Mouse (Mus musculus) layer of hippocampus, adult 9-11 months (tissue): ENCODE measurements around the gene Gabarapl1.
"Not testable (repeated sequence)": the region's sequence is repeated elsewhere in the genome, so short reads cannot be mapped to it uniquely, and the experiment has no call there.

Source experiments
- DNase-seq: peaks from one replicate; pipeline ENCODE4 v3.0.0; 2022

Gabarapl1 gene

DNA sequence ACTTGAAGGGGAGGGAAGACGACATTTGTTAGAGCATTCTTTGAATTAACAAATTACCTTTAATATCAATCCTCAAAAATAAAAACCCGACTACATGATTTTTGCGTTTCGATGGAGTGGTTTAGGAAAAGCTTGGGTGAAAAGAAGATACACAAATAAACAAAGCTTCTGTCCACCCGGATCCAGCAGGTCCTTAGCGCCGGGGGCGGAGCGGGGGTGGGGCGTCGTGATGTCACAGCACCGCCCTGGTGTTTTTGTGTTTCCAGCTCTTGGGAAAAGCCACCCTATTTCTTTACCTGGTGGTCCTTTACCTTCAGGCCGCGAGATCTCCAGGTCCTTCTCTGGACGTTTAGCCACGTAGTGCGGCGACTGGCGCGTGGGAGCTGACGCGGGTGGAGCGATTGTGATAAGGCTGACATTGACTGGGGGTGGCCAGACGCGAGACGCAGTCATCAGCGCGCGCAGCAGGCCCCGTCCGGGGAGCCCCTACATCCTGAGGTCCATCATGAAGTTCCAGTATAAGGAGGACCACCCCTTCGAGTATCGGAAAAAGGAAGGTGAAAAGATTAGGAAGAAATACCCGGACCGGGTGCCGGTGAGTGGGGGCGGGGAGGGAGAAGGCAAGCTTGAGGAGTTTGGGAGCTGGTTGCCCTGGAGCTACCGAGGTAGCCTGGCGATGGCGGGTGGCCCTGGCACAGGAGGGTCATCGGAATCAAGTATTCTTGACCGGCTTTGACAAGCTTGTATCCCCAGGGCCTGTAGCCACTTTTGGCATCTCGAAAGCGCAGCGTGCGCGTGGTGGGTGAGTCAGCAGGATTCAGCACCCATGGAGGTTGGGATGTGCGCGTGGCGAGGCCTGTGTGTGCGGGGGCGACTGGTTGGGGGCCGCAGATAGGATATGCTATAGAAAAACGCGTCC lies at the start of gene Gabarapl1:
Gene Gabarapl1 (plus strand): TSS at position 219 of the 919 bp plus-strand sequence.
- peak; percentile 82 for DNase-seq

DNA sequence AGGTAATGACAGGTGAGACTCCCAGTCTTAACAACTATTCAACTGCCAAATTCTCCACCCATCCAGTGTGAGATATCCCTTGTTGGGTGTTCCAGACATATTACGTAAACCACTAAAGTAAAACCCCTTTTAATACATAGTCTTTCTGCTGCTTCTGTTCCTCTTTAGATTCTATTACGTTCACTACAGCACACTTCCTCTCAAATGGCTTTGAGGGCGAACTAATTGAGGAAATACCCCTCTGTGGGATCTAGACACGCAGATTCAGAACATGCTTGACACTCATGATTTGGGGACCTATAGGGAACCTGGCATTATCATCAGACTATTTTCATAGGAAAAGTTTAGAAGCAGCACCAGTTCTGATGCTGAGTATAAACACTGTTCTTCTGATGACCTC lies 38.0 kb upstream of the Gabarapl1 start:
- no peak for DNase-seq

DNA sequence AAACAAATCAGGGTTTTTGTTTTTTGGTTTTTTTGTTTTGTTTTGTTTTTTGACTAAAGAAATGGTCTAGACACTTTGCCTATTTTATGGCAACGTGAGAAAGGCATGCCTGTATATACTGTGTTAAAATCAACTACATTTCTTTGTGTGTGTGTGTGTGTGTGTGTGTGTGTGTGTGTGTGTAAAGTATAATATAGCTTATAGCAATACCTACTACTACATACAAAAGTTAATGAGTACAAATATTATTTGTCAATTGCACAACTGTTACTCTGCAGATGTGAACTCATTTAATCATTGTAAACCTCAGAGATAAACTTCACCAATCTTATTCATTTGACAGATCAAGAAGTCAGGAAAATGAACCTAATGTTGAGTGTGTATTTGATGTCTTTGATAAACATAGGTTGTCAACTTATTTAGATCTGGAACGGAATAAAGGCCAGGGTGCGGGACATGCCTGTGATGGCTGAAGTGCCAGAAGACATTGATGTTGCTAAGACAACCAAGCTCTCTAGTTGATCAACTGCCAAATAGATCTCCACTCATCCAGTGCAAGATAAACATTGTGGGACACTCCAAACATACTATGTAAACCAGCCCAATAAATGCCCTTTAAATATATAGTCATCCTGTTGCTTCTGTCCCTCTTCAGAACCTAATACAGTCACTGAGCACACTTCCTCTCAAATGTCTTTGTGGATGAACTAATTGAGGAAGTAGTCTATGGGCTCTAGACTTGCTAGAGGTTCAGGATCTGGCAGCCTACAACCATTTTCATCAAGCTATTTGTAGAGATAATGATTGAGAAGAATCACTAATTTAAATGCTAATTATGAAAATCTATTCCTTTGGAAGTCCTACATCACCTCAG lies 35.4 kb upstream of the Gabarapl1 start:
- DNase-seq: no peak

DNA sequence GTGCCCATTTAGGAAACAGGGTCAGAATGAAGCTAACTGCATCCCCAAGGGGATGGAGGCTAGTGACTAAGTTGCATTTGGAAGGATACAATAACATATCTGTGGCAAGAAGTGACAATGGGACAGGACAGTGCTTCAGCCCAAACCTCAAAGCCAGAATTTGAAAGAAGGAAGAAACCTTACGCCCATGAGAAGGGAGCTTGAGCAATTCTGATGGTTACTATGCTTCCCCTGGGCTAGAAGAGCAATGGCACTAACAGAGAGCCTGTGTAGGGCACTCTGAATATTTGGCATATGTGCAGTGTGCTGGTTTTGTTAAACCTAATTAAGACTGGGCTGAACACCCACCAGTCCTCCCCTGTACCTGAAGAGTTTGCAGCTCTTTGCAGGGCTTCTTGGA lies 33.4 kb upstream of the Gabarapl1 start:
- DNase-seq: not testable (repeated sequence)

DNA sequence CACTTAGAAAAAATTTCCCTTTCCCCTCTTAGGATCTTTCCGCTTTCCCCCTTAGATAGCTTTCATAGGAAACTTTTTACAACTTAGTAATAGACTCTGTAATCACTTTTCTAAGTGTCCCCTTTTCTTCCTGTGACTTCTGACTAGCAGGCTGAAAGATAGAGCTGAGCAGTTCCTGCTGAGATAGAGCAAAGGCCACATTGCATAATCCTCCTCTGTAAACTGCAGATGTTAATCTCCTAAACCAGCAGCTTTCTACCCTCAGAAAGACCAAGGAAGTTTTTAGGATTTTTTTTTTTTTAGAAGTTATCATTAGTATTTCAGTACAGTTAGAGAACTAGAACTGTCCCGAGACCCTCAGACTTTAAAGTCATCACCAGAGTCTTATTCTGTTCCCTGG lies 29.5 kb upstream of the Gabarapl1 start:
- no peak for DNase-seq

DNA sequence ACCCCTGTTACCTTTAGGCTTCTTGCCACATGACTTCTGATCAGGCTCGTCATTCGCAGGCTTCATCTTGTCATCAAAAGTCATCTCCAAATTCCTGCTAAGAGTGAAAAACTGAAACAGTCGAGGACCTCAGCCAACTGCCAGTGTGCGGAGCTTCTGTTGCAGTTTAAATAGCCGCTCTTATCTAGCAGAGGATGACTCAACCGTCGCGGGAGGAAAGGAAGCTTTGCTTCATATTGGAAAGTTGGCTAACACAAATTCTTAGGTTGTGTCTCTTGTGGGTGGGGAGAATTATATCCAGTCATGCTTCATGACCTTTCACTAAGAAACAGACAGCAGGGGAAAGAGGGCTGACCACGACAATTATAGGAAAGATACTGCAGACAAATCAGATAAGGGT lies 25.9 kb upstream of the Gabarapl1 start, which contains the start of gene Olr1:
Gene Olr1 (minus strand): TSS at position 142 of the 400 bp plus-strand sequence.
- no peak for DNase-seq

DNA sequence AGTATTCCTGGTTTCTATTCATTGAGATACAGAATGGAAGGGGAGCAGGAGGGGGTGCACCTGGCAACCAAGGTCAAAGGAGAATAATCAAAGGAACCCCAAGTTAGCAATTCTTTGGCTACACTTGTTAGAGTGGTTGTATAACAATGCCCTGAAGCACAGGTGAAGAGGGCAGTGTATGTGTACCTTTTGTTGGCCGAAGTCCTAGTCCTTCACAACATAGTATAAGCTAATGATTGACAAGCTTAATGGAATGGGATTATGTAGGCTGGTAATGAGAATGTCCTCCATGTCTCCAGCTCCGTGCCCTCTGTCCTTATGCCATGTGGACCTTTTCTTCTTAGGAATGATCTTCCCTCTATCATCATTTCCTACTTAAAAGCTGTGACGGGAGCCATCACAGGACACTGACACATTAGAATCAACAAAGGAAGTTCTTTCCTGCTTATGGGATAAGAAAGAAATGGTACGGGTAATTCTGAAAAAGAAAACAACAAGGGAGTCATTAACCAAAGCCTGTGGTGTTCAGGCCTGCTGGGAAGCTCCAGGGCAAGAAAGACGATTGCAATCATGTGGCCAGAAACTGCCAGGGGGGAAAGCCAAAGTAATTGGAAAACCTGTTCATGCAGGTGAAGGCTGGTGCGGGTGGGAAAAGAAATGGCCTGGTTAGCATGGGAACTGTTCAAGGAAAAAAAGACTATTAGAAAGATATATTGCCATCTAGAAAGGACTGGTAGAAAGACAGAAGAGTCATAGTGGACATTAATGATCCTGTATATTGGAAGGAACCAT lies 22.6 kb upstream of the Gabarapl1 start:
- no peak for DNase-seq

DNA sequence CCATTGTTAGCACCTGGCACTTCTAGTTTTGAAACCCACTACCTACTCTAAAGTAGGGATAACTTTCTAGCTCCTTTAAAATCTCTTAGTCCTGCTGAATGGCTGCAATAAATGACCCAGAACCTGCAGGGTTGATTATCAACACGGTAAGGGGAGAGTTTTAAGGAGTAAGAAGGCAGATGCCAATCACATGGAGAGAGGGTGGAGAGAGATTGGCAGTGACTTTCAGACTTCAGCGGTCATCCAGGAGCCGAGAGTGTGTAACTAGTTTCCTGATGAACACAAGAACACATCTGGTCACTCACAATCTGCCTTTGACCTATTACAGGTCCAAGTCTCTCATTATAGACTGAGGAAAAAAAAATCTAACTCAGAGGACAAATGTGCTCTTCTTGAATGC lies 20.6 kb upstream of the Gabarapl1 start, which contains the start of gene Tmem52b:
Gene Tmem52b (plus strand): TSS at position 189 of the 400 bp plus-strand sequence.
- DNase-seq: no peak

DNA sequence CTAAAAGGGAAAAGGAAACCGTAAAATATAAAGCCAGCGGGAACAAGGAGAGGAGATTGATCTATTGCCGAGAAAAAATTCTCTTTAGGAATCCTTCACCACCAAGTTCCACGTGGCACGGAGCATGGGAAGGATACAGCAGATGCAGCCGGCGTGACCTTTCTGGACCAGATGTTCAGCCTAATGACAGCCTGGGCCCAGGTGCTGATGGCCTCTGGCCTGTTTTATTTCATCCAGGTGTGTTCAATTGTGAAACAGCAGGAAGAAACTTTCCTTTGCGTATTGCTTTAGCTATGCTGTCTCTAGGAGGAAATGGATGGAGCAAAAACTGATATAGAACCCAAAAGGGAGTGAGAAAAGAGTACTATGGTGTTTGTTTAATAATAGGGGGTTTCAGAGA lies 20.1 kb upstream of the Gabarapl1 start:
- no peak for DNase-seq

DNA sequence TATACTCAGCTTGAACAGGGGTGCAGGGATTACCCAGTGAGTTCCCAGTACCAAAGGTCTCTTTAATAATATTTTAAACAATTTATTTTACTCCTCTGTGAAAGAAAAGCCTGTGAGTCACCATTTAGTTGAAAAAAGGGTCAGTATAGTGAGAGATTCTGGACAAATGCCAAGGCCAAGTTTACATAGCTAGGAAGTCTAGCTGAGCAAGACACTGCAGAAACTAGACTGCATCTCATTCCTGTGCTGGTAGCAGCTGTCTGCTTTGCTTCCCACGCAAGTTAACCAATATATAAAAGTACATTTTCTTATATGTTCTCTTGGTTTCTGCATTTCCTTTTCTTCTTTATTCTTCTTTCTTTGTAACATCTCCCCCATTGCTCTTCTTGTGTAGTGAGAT lies 19.6 kb upstream of the Gabarapl1 start:
- no peak for DNase-seq

DNA sequence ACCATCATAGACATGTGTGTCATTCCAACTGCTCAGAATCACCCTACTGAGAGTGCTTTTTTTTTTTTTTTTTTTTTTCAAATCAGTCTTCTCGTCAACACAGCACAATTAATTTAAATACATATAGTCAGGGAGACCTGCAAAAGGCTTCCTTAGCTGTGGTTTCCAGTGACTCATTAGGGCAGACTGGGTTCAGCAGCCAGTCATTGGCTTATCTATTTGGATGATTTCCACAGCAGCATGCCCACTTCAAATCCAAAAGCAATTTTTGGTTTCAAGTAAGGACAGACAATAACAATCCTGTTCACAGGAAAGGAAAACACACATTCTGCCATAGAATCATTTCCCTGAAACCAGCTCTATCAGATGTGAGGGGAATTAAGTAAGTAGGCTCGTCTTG lies 18.6 kb upstream of the Gabarapl1 start:
- no peak for DNase-seq

DNA sequence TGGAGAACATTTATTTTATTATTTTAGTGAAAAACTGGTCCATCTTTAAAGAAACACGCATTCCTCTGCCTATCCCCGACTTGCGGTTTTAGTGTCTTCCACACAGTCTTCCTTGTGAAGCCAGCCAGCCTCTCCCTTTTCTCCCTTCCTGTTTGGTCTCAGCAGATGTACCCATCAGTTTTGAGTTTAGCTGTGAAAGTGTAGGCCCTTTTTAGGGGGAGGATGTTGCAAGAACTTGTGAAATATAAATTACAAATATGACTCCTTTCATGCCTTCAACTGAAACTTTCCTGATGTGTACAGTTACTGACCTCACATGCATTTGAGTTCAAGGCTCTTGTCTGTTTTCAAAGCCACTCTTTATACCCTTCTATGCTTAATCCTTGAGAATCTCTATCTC lies 17.9 kb upstream of the Gabarapl1 start:
- DNase-seq: no peak

DNA sequence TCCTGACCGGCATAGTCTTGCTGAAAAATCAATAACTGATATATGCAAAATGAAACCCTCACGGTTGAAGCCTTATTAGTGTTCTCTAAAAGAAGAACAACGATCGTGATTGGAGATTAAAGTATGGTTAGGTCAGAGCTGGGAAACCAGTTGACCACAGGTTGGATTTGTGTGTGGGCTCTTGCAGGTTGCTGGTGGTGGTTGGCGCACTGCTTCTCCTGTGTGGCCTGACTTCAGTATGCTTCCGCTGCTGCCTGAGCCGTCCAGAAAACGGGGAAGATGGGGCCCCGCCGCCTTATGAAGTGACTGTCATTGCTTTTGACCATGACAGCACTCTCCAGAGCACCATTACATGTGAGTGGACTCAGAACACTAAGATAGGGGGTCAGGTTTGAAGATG lies 16.6 kb upstream of the Gabarapl1 start:
- no peak for DNase-seq

DNA sequence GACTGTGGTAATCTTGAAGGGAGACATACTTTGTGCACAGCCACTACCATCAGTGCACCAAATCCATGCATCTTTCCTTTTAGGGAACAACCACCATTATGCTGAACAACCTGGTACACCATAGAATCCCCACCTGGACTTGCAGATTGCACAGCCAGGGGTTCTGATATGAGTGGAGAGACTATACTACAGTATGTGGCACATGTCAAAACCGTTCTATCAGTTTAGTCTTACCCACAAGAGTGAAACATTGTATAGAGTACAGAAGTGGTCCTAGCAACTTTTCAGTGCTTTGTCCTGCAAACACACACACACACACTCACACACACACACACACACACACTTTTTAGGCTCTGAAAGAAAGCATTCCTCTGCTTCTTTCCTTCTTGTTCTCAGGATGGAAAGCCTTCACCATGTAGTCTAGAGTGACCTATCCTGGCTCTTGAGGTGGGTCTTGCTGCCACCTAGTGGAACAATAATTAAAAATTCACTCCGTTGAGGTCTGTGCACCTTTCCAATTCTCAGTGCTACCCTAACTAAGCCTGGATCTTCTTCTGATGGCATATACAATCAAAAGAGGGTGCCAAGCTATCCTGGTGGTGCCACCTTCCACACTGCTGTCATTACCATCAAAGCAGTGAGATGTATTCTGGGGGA lies 15.1 kb upstream of the Gabarapl1 start:
- DNase-seq: no peak

DNA sequence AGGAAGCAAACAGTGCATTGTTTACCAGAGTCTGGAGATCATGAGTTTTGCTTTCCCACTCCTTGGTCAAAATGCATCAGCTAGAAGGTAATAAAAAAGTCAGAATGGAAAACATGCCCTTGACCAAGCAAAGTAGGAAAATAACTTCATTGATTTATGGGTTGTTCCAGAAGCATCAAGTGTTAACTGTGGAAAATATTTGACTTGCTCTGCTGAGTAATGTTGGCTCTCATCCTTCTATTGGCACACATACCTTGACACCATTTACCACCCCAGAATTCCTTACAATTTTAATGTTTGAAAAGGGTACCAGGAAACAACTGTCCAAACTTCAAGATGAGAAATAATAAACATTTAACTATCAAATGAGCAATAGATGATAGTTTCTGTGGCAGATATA lies 6.9 kb upstream of the Gabarapl1 start:
- DNase-seq: no peak

DNA sequence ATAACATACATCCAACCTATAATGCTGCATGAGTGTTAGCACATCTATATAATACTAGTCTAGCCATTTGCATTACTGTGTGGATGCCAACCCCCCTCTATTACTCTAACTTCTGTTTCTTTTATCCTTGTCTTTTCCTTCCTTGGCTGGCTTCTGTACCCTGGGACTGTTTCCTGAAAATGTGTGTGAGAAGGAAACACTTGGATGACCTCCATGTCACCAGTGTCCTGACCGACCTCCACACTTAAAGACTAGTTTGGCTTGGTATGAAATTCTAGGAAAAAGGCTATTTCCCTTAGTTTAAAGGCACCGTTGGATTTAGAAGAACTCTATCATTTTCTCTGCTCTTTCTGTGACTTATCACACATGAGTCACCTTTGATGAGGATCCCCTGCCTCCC lies 5.5 kb upstream of the Gabarapl1 start:
- DNase-seq: no peak

DNA sequence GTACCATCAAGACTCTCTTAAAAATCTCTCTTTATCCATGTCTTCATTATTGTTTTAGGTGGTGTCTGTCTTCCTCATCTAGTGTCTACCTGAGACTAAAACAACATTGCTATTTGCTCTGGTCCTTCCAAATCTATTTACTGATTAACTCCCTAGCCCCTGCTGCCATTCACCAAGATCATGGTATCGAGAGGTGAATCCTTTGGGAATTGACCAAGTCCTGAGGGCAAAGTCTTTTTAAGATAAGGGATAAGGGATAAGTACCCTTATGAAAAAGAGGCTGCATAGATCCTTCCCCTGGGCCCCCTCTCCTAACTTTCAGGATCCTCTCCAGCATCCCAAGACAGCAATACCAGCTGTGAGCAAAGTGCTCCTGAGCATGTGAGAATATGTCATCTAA lies 3.4 kb upstream of the Gabarapl1 start:
- DNase-seq: no peak

DNA sequence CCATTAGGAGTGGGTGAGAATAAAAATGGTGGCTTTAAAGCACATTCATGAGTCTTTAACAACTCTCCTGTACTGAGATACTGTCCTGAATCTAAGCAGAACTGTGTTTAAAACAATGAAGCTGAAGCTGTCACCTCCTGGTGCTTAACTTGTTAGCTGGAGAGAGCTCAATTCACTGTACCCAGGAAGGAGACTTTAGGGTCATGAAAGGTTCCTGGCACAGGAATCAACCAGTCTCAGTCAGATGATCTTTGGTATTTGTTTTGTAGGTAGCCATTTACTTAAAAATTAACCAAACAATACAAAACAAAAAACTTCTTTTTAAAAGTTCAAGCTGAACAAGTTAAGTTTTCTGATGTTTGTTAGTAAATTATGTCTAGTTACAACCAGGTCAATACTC lies 2.7 kb upstream of the Gabarapl1 start:
- no peak for DNase-seq

DNA sequence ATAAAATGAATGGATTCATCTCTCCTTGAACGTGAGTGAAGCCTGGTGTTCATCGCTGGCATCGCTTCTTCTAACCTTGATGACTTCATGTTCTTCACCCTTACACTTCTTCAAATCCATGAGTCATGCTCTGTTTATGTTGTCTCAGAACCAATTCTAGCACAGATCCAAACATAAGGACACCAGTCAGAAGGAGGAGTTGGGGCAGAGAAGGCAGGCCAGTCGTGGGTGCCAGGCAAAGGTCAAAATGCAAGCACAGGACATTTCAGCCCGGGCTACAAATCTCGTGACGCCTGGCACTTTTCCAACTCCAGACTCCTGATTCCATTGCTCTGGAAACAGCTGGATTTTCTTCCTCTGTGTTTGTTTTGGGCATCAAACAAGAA lies 411 bp upstream of the Gabarapl1 start:
- peak; percentile 55 for DNase-seq

DNA sequence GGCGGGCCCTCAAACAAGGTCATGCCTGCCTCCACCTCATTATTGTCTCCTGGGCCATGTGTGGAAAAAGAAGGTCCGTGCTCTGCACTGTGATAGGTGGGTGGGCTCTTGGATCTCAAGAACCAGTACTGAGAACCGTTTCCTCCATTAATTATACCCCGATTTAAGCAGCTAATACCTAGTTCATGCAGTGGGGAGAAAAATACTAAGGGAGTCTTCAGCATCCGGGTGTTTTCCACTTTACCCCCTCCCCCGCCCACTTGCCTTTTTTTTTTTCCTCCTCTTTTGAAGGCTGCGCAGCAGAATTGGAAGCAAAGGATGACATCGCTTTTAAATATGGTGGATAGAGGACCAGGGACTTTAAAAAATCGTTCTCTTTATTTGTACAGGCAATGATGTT lies 1.1 kb downstream of the Gabarapl1 start:
- DNase-seq: no peak

DNA sequence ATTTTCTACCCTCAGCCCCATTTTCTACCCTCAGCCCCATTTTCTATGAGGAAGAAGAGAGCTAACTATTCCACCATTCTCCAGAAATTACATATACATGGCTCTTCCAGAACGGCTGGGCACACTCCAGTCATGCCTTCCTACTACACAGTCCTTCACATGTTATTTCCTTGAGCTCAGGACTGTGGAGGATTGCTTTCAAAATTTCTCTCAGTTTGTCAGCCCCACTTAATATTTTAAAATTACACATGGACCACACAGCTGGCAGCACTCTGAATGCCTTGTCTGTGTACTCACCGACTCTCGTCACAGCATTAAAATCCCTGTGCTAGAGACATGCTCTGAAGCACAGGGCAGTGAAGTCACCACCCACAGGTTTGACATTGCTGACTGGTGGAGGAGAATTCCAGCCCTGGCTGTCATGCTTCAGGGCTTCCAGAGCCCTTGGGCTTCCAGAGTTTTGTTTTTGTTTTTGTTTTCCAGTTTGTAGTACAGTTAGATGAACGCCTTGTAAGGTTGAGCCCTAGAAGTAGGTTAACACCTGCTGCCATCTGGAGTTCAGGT lies 1.7 kb downstream of the Gabarapl1 start:
- no peak for DNase-seq

DNA sequence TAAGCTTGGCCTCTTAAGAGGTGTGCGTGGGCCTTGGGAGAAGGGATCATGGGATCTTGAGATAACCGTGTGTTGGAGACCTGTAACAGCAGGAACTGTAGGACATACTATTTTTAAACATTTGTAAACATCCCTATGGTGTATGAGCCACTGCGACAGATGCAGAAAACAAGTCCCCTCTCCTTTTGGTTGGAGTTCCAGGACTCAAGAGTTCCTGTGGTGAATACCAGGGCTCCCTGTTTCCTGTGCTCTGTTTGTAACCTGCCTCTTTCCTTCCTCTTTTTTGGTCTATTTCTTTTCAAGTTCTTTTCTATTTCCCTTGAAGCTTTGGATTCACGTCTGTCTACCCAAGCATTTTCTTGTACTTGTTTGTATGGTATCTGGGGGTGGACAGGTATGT lies 2.8 kb downstream of the Gabarapl1 start:
- no peak for DNase-seq
